ENCODE assay signal across 11 mouse cellular contexts in genomic region chr6:136524751-136525150, GRCm38 (mm10). TPM values are rescaled to one million over a fixed set of nuclear protein-coding genes. Genes with fewer than 3 reads are reported as not detected.
DNase-seq lines count a peak whose midpoint lies in the region; ATAC-seq and TF ChIP-seq lines count a peak whose summit lies in the region.
"Had no signal": no experiment of that assay in that cellular context is flagged by ENCODE, and none has a peak within 500 bp of the region (broad histone marks: within the 10 kb centered on the region; RNA-seq: fewer than 3 reads in every experiment).

No protein-coding gene starts in this region.

- H3K9ac ChIP-seq in heart, embryonic 14.5 days (ENCODE audit: low read length): no peak overlapping the region
- no peak overlapping the region for H3K9ac ChIP-seq in hindbrain, embryonic 14.5 days
- no peak overlapping the region for H3K9ac ChIP-seq in hindbrain, postnatal 0 days (replicated peaks; ENCODE audit: low read length)

- no peak for TF ChIP-seq CTCF in hindbrain, postnatal 0 days (IDR thresholded peaks at IDR 0.05; ENCODE audit: low read depth)

- ATAC-seq in heart, embryonic 14.5 days (ENCODE audit: insufficient number of reproducible peaks, insufficient read depth, low FRiP score, low read depth): no peak
- no peak for ATAC-seq in hindbrain, embryonic 14.5 days (ENCODE audit: low FRiP score)
- ATAC-seq in hindbrain, postnatal 0 days: no peak
- ATAC-seq: forebrain, embryonic 14.5 days had no signal

- H3K27me3 ChIP-seq in heart, embryonic 14.5 days (ENCODE audit: control insufficient read depth, insufficient read depth, low read length): no peaks in the 10 kb centered on the region
- no peaks in the 10 kb centered on the region for H3K27me3 ChIP-seq in hindbrain, embryonic 14.5 days (ENCODE audit: control insufficient read depth, insufficient read depth, low read length)
- H3K27me3 ChIP-seq in hindbrain, postnatal 0 days (ENCODE audit: insufficient read depth, low read length): no peaks in the 10 kb centered on the region

- no peak for DNase-seq in heart, postnatal 14 days
- DNase-seq in CD4-positive helper T cell, adult 2 months (ENCODE audit: low read depth, low spot score): peak; percentile 49
- DNase-seq in R1 (ENCODE audit: low read depth, low spot score): peak; percentile 85
- DNase-seq in kidney, adult 8-10 months: peak; percentile 55 to 57
- DNase-seq in yolk sac, embryonic 10.5 days (ENCODE audit: low spot score): no peak
- no peak for DNase-seq in hindbrain, embryonic 14.5 days (ENCODE audit: low spot score)
- DNase-seq in hindbrain, postnatal 0 days (ENCODE audit: low spot score): no peak
- DNase-seq: right cerebral cortex, postnatal 25 days had no signal

- peak overlapping the region; percentile 65 to 81 for H3K27ac ChIP-seq in heart, embryonic 14.5 days (replicated peaks in 1 of 2; ENCODE audit: control insufficient read depth in 1 of 2, insufficient read depth in 1 of 2, low read depth in 2 of 2, low read length in 2 of 2)
- H3K27ac ChIP-seq in hindbrain, embryonic 14.5 days: no peak overlapping the region
- no peak overlapping the region for H3K27ac ChIP-seq in hindbrain, postnatal 0 days

- H3K36me3 ChIP-seq in heart, embryonic 14.5 days (ENCODE audit: control insufficient read depth, insufficient read depth, low read length): peaks cover 21% of the 10 kb centered on the region
- peaks cover 15% of the 10 kb centered on the region for H3K36me3 ChIP-seq in hindbrain, embryonic 14.5 days (replicated peaks; ENCODE audit: control insufficient read depth, insufficient read depth)
- no peaks in the 10 kb centered on the region; the same call in 1 of the 2 replicates for H3K36me3 ChIP-seq in hindbrain, postnatal 0 days (ENCODE audit: insufficient read depth, low read length)

- H3K4me2 ChIP-seq in heart, embryonic 14.5 days (ENCODE audit: low read length): no peak overlapping the region
- H3K4me2 ChIP-seq in hindbrain, embryonic 14.5 days (replicated peaks): no peak overlapping the region
- H3K4me2 ChIP-seq in hindbrain, postnatal 0 days (ENCODE audit: low read depth, low read length): no peak overlapping the region

- H3K4me3 ChIP-seq in heart, embryonic 14.5 days (ENCODE audit: control insufficient read depth in 1 of 2, insufficient read depth in 1 of 2, low read depth in 1 of 2, low read length in 2 of 2): no peak overlapping the region
- H3K4me3 ChIP-seq in hindbrain, embryonic 14.5 days (replicated peaks; ENCODE audit: low read length): no peak overlapping the region
- no peak overlapping the region for H3K4me3 ChIP-seq in hindbrain, postnatal 0 days (ENCODE audit: low read length)
- H3K4me3 ChIP-seq: myocyte had no signal

- intact Hi-C loops in heart, postnatal 14 days (cut with DNase I): no loop called here

- 58% methylated on average over 4 of the region's 4 CpGs for WGBS in heart, embryonic 14.5 days
- 95% methylated on average over 4 of the region's 4 CpGs for WGBS in hindbrain, embryonic 14.5 days
- 93% methylated on average over 4 of the region's 4 CpGs for WGBS in hindbrain, postnatal 0 days

- peaks cover 9 to 28% of the 10 kb centered on the region in 2 experiments for H3K4me1 ChIP-seq in heart, embryonic 14.5 days (ENCODE audit: control insufficient read depth in 2 of 2, insufficient read depth in 2 of 2, low read length in 2 of 2)
- 0 out of 2 replicates have a peak, but pooled peaks cover 5% of the 10 kb centered on the region for H3K4me1 ChIP-seq in hindbrain, embryonic 14.5 days (replicated peaks; ENCODE audit: control insufficient read depth, insufficient read depth, low read length)
- H3K4me1 ChIP-seq in hindbrain, postnatal 0 days (ENCODE audit: insufficient read depth, low read length): no peaks in the 10 kb centered on the region

- 0 out of 2 replicates have a peak, but pooled peaks cover 3% of the 10 kb centered on the region for H3K9me3 ChIP-seq in heart, embryonic 14.5 days (ENCODE audit: control insufficient read depth, low read length)
- H3K9me3 ChIP-seq in hindbrain, embryonic 14.5 days (ENCODE audit: control insufficient read depth, low read length): 0 out of 2 replicates have a peak, but pooled peaks cover 17% of the 10 kb centered on the region
- H3K9me3 ChIP-seq in hindbrain, postnatal 0 days (ENCODE audit: low read length): no peaks in the 10 kb centered on the region; the same call in 1 of the 2 replicates

RNA-seq across cellular contexts. Expression of gene Atf7ip, which starts 18.8 kb away (rescaled TPM):
- polyA plus RNA-seq in heart, embryonic 14.5 days (2014; fragmentation: Nextera tagmentation; extraction: Ambion mirVana): 40.8 and 47.0 TPM in 2 replicates
- 100 to 1,000 TPM in 1 of 2 experiments, 10 to 100 TPM in 1; 92.6 to 107 TPM for total RNA-seq in heart, postnatal 14 days (2021)
- 42.8 and 49.7 TPM in 2 replicates for polyA plus RNA-seq in hindbrain, embryonic 14.5 days (2014; fragmentation: Nextera tagmentation; extraction: Ambion mirVana)
- total RNA-seq in hindbrain, postnatal 0 days (2014; rRNA removed): 39.4 and 42.8 TPM in 2 replicates
- polyA plus RNA-seq in hindbrain, postnatal 0 days (2015; fragmentation: Nextera tagmentation; extraction: Ambion mirVana): 22.9 and 25.6 TPM in 2 replicates

Comparison
In these comparisons a context has a peak if more than half of its experiments do, and no peak if none do; other contexts are left out.
1. H3K27ac ChIP-seq: peak in heart, embryonic 14.5 days (2 of 2); none in hindbrain, embryonic 14.5 days (single experiment) and hindbrain, postnatal 0 days (single experiment).
2. DNase-seq: peak in CD4-positive helper T cell, adult 2 months (single experiment), R1 (single experiment) and kidney, adult 8-10 months (2 of 2); none in heart, postnatal 14 days (0 of 2), yolk sac, embryonic 10.5 days (single experiment), hindbrain, embryonic 14.5 days (single experiment) and hindbrain, postnatal 0 days (single experiment).